Mouse (Mus musculus) kidney, postnatal 10 days (tissue): ENCODE results near the gene Zfp526.

Experiments
- DNase-seq: peaks from one replicate; pipeline ENCODE4 v3.0.0; 2021; ENCODE audit warnings: mixed read lengths

Zfp526 gene

DNA sequence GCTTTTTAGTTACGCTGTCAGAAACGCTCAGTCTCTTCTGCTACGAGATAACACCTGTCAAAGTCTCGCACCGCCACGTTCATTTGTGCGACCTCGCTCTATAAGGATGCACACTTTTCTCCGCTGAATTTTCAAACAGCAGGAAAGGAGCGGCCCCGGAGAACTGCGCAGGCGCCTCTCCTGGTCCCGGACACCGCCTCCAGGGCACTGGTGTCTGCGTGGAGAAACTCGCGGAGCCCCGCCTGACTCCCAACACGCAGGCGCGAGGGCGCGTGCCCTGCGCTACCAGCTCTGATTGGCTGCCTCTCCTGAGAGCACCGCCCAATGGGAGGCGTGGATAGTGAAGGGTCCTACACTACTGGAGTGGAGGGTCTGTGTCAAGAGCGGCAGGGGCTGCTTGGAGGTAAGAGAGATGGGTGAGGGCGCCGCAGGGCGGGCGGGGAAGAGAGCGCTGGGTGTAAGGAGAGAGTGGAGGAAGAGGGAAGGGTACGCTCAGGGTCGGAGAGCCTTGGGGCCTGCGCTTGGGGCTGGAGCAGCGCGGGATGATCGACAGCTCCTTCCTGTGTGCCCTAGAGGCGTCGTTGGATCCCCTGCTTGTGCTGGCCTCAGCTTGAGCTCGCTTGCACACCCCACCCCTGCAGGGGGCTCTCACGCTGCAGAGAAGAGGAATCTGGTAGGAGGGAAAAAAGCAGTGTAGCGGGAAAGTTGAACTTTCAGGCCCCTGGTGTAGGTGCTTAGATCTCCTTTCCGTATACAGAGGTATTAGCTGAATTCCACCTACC lies at the start of gene Zfp526:
Gene Zfp526 (plus strand): TSS at position 324 of the 782 bp plus-strand sequence.
- DNase-seq: peak; percentile 98

- DNase-seq: no peak
Measured at GRCm38 (mm10) chr7:25172669-25173068, 48.6 kb upstream of the Zfp526 start.

GRCm38 (mm10) chr7:25174343-25174742 lies 46.9 kb upstream of the Zfp526 start:
- DNase-seq: no peak

- no peak for DNase-seq
Measured at GRCm38 (mm10) chr7:25178317-25178716, 42.9 kb upstream of the Zfp526 start.

DNA sequence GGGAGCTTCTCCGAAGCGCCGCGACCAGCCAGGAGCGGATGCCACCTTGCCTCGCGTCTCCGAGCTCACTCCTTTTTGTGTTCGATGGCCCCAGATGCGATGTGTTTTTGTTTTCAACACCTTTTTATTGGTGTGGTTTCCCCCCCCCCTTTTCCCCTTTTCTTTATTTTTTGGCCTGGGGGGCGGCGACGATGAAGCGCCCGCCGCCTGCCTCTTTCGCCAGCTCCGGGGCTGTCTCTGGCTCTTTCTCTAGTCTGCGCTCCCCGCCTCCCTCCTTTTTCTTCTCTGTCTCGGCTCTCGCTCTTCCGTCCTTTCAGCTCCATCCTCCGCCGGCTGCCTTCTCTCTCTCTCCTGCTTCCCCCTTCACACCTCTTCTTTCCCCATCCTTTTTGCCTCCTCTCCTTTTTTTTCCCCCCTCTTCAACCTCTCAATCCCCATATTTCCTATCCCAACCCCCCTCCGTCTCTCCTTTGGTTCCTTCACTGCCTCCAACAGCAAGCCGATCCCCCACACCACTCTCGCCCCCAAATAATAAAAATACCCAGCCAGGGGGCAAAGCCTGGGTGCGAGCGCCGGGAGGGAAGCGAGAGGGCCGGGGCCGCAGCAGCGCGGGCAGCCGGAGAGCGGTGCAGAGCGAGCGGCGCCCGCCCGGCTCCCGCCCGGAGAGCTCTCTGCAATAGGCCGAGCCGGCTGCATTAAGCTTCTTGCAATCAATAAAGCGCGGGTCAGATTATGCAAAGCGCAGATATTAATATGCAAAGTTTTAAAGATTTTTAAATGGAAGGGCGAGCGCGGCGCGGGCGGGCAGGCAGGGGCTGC lies 42.2 kb upstream of the Zfp526 start:
- DNase-seq: no peak

- peak; percentile 74 for DNase-seq
Measured at GRCm38 (mm10) chr7:25179606-25180161, 41.5 kb upstream of the Zfp526 start, which contains the start of gene Pou2f2. TSS of gene Pou2f2 (minus strand) at chr7:25179726.

GRCm38 (mm10) chr7:25180512-25180911 lies 40.7 kb upstream of the Zfp526 start:
- no peak for DNase-seq

GRCm38 (mm10) chr7:25181331-25181790 lies 39.9 kb upstream of the Zfp526 start:
- peak; percentile 33 for DNase-seq

DNA sequence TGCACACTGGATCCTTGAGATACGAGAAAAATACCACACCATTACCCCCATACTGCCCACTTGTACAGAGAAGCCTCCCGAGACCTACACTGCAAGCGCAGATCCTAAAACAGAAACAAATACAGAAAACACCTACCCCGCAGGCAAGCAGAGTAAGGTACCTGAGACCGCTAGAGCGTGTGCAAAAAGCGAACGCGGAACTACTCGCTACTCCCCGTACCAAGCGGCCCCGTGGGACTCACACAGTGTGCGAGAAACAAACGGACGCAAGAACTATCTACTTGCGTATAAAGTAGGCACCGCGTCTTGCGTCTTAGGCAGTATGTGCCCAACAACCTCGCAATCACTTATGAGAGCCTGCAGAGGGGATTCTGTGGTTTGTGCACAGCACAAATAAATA lies 39.4 kb upstream of the Zfp526 start:
- DNase-seq: no peak

DNA sequence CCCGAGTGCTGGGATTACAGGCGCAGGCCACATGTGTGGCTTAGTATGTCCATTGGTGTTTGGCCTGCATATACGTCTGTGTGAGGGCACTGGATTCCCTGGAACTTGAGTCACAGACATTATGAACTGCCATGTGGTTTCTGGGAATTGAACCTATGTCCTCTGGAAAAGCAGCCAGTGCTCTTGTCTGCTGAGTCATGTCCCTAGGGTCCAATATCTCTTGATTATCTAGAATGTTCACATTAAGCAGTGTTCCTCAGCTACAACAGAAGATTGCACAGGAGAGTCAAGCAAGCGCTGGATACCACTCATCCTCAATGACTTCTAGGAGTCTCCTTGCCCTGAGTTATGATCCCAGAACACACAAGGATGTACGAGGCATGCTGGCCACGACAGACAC lies 37.1 kb upstream of the Zfp526 start:
- DNase-seq: no peak

DNA sequence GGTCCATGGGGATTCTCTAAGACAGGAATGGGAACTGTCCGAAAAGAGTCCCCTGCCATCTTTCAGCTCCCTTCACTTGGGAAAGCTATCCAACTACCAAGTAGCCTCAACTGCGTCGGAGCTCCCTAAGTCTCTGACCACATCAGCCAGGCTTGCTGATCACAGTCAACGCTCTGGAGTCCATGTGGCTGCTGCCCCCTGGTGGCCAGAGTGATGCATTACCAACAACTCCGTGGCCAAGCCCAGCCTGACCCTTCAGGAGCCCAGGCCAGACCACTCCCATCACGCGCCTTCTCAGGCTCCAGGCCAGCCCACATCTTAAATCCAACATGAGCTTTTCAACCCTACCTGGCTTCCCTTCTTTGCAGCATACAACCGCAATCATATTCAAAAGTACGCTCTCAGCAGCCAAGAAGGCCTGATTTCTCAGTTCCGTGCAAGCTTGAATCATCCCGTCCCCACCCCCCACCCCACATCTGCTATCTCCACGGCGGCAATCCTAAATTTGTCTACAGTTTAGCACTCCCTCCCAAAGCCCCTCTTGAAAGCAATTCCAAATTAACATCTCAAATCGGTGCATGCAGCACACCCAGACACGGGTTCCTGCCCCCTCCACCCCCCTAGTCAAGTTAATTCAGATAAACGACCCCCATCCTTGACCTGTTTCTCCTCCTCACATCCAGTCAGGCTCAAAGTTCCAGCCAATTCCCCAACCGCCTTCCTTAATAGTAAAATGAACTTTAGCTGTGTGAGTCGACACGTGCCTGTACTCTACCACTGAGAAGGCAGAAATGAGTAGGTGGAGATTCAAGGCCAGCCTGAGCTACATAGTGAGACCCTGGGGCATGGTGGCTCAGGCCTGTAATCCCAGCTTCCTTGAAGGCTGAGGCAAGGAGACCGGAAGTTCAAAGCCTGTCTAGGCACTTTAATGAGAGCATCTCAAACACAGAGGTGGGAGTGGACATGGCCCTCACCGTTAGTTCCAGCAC lies 33.3 kb upstream of the Zfp526 start:
- peak; percentile 88 for DNase-seq

- DNase-seq: no peak
Measured at GRCm38 (mm10) chr7:25190806-25191205, 30.4 kb upstream of the Zfp526 start.

DNA sequence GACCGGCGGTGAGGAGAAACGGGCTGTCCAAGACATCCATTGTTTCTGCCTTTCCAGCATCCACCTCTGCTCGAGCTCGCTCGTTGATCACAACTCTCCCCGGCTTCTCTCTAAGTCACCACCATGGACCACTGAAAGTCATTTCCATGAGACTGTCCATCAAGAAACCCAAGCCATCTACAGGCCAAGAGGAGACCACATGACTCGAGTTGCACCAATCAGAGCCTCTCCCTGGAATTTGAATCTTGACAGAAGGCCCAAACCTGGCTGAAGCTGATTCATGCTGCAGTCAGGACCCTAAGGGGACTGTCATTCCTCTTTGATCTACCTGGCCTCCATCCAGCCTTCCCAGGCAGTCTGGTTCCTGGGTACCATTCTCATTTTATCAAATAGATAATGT lies 29.1 kb upstream of the Zfp526 start:
- DNase-seq: no peak

- no peak for DNase-seq
Measured at GRCm38 (mm10) chr7:25195148-25195547, 26.1 kb upstream of the Zfp526 start.

GRCm38 (mm10) chr7:25196107-25196506 lies 25.1 kb upstream of the Zfp526 start:
- no peak for DNase-seq

- DNase-seq: peak; percentile 54
Measured at GRCm38 (mm10) chr7:25197384-25198018, 23.7 kb upstream of the Zfp526 start.

- no peak for DNase-seq
Measured at GRCm38 (mm10) chr7:25203624-25204023, 17.6 kb upstream of the Zfp526 start.

DNA sequence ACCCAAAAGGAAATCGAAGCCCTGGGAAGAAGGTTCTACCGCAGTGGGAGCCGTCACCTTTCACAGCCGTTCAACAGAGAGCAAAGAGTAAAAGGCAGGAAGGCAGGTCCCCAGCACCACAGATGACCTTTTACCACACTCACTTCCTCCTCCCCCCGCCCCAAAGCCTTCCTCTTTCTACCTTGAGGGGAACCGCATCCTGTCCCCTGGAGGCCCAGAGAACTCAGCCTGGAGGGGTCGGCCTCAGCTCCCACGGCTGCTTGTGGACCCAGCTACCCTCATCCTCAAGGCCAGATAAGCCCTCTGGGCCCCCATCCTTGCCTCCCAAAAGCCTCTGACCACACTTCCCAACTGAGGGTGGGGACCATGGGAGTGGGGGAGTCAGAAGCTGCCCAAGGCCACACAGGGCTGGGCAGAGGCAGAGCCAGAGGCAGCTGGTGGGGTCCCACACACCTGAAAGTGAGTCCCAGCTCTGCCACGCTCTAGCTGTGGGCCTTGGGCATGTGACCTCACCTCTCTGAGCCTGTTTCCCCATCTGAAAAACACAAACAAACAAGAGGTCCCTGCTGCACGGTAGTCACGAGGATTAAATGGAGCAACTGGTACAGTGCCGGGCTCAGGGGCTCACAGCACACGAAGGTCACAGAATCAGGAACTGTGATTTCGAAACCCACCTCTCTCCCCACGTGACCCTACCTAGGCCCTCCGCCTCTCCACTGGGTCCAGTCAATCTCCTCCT lies 15.7 kb upstream of the Zfp526 start:
- DNase-seq: no peak

DNA sequence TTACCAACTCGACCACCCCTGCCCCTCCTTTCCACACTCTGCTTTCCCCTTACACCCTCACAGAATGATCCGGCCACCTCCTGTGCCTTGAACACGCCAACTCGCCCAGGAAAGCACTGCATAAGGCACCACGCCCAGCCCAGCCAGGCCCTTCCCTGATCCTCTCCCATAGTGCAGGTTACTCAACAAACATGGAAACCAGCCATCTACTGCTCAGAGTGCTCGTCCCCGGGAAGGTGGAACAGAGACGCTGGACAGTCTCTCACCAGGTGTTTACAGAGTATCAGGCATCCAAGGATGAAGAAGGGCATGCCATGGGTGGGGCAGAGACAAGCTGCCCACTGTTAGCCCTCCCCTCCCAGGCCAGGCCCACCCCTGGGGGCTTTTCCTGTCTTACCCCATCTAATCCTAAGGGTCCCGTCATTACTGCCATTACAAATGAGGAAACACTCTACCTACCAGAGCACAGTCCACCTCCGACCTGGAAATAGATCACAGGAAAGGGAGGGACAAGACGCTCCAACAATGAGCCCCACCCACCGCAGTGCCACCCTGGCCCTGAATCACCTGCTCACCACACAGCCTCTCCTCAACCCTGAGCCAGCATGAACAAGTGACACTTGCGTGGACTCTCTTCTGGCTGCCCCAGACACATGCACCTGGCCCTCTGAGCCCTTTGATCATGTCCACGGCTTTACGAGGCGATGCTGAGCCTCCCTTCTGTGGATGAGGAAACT lies 15.0 kb upstream of the Zfp526 start:
- no peak for DNase-seq

DNA sequence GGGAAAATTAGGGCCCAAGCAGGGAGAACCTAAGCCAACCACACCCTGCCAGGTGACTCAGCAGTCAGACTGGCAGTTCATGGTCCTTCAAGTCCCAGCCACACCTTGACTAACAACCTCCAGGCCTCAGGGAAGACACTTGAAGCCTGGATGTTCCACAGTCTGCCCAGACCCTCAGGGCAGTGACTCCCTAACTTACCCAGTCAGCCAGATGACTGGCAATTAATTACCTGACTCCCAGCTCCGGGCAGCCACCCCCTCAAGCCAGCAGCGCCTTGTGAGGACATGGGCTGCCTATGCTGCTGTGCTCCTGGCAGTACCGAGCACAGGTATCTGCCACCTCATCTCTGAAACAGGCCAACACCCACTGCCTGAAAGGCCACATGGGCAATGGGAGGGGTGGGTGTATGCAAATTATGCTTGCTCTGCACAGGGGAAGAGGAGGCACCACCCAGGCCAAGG lies 12.0 kb upstream of the Zfp526 start:
- DNase-seq: no peak
